Mouse (Mus musculus) heart, embryonic 13.5 days (tissue): ENCODE data around the gene Arpc5. TPM values are rescaled to one million over a fixed set of nuclear protein-coding genes. Genes with fewer than 3 reads are reported as not detected.
"Not testable (repeated sequence)": the region's sequence is repeated elsewhere in the genome, so short reads cannot be mapped to it uniquely, and the experiment has no call there.

Source experiments
- ATAC-seq: fragments of 200-750 bp; cut with Nextera tagmentation; 2 replicates; pipeline ENCODE4 v1.8.0; 2017; ENCODE audit warnings: moderate TSS enrichment; ENCODE audit not compliant: insufficient number of reproducible peaks, low FRiP score, low TSS enrichment; ENCODE audit errors: extremely low read depth
- H3K27ac ChIP-seq: fragments of 300-500 bp; sonication (generic); replicated peaks from 2 replicates; pipeline ENCODE4 v1.5.1; 2015; ENCODE audit warnings: moderate library complexity, mild to moderate bottlenecking, inconsistent platforms
- H3K27me3 ChIP-seq: fragments of 300-500 bp; sonication (generic); replicated peaks from 2 replicates; pipeline ENCODE4 v1.6.1; 2015; ENCODE audit warnings: mild to moderate bottlenecking, inconsistent platforms
- H3K36me3 ChIP-seq: fragments of 300-500 bp; sonication (generic); 2 replicates; pipeline ENCODE4 v1.6.1; 2015; ENCODE audit warnings: mild to moderate bottlenecking, inconsistent platforms
- H3K4me1 ChIP-seq: fragments of 300-500 bp; sonication (generic); 2 replicates; pipeline ENCODE4 v1.6.1; 2015; ENCODE audit warnings: inconsistent platforms
- H3K4me2 ChIP-seq: fragments of 300-500 bp; sonication (generic); 2 replicates; pipeline ENCODE4 v1.6.1; 2015; ENCODE audit warnings: inconsistent platforms, mild to moderate bottlenecking, moderate library complexity
- H3K4me3 ChIP-seq: fragments of 300-500 bp; sonication (generic); 2 replicates; pipeline ENCODE4 v1.5.1; 2015; ENCODE audit warnings: moderate library complexity, mild to moderate bottlenecking, inconsistent platforms
- H3K9ac ChIP-seq: fragments of 300-500 bp; sonication (generic); 2 replicates; pipeline ENCODE4 v1.6.1; 2015; ENCODE audit warnings: inconsistent platforms, mild to moderate bottlenecking, moderate library complexity
- H3K9me3 ChIP-seq: fragments of 300-500 bp; sonication (generic); 2 replicates; pipeline ENCODE4 v1.6.1; 2016; ENCODE audit warnings: inconsistent platforms
- WGBS: fragments of 180-500 bp; shearing (Covaris S2); methylation state at CpG from one replicate; pipeline ENCODE4 v1.1.7; 2015; ENCODE audit warnings: mixed read lengths; 5-methylcytosine and 5-hydroxymethylcytosine counted together
- polyA plus RNA-seq: library from polyadenylated mRNA; unstranded; fragments of >200 nt; fragmentation: Nextera tagmentation; extraction: Ambion mirVana; gene quantifications from 2 replicates; pipeline ENCODE4 v1.2.1, GENCODE M21; 2015

Gene Arpc5
- polyA plus RNA-seq, 1 experiment from 2014 or later, result 198 TPM

- H3K4me2 ChIP-seq, result peak overlapping the region; percentile 27; the same call in 1 of the 2 replicates
- WGBS, result 33% methylated on average over 15 of the region's 15 CpGs
Observed at GRCm38 (mm10) chr1:152743095-152743826, 23.1 kb upstream of the Arpc5 start.

GRCm38 (mm10) chr1:152746426-152746825 lies 19.9 kb upstream of the Arpc5 start:
- no peak overlapping the region for H3K27ac ChIP-seq
- ATAC-seq, result no peak
- WGBS, result 8% methylated on average over 5 of the region's 5 CpGs
- H3K4me3 ChIP-seq, result no peak overlapping the region
- no peak overlapping the region for H3K4me2 ChIP-seq
- H3K27me3 ChIP-seq, result no peaks in the 10 kb centered on the region
- H3K4me1 ChIP-seq, result peaks cover 19% of the 10 kb centered on the region
- H3K36me3 ChIP-seq, result no peaks in the 10 kb centered on the region
- H3K9ac ChIP-seq, result no peak overlapping the region
- H3K9me3 ChIP-seq, result no peaks in the 10 kb centered on the region

More at GRCm38 (mm10) chr1:152743095-152743826, 23.1 kb upstream of the Arpc5 start:
- Histone ChIP-seq H3K4me1 (peaks cover 26% of the 10 kb centered on the region), H3K4me3 (no peak overlapping the region), H3K27ac (no peak overlapping the region; the same call in 1 of the 2 replicates), H3K36me3 (no peaks in the 10 kb centered on the region), H3K27me3 (no peaks in the 10 kb centered on the region), H3K9me3 (no peaks in the 10 kb centered on the region), H3K9ac (no peak overlapping the region)
- ATAC-seq, result no peak

GRCm38 (mm10) chr1:152749276-152749675 lies 17.1 kb upstream of the Arpc5 start:
- H3K4me1 ChIP-seq, result peaks cover 10% of the 10 kb centered on the region
- no peak for ATAC-seq
- no peaks in the 10 kb centered on the region for H3K27me3 ChIP-seq
- no peaks in the 10 kb centered on the region for H3K9me3 ChIP-seq
- no peak overlapping the region for H3K27ac ChIP-seq
- H3K4me2 ChIP-seq, result no peak overlapping the region
- 63% methylated on average over 9 of the region's 9 CpGs for WGBS
- H3K36me3 ChIP-seq, result no peaks in the 10 kb centered on the region
- H3K9ac ChIP-seq, result no peak overlapping the region; the same call in 1 of the 2 replicates
- H3K4me3 ChIP-seq, result no peak overlapping the region

- H3K27me3 ChIP-seq, result no peaks in the 10 kb centered on the region
- H3K4me3 ChIP-seq, result no peak within 1 kb of the TSS
- H3K36me3 ChIP-seq, result no peaks in the 10 kb centered on the region
- H3K27ac ChIP-seq, result no peak within 1 kb of the TSS
- peaks cover 10% of the 10 kb centered on the region for H3K4me1 ChIP-seq
- 64% methylated on average over 13 of the region's 13 CpGs for WGBS
- H3K4me2 ChIP-seq, result no peak within 1 kb of the TSS
- no peak within 1 kb of the TSS for H3K9ac ChIP-seq
- ATAC-seq, result no peak
- no peaks in the 10 kb centered on the region for H3K9me3 ChIP-seq
Observed at GRCm38 (mm10) chr1:152750312-152750965, 15.9 kb upstream of the Arpc5 start, which contains the start of gene Apobec4. Gene Apobec4, plus strand, starts transcription at chr1:152750551.

- no peaks in the 10 kb centered on the region for H3K9me3 ChIP-seq
- no peak overlapping the region for H3K27ac ChIP-seq
- 65% methylated on average over 2 of the region's 2 CpGs for WGBS
- no peak overlapping the region for H3K4me2 ChIP-seq
- peaks cover 12% of the 10 kb centered on the region for H3K27me3 ChIP-seq
- no peaks in the 10 kb centered on the region for H3K36me3 ChIP-seq
- no peak overlapping the region for H3K4me3 ChIP-seq
- no peak for ATAC-seq
- no peak overlapping the region for H3K9ac ChIP-seq
- peaks cover 8% of the 10 kb centered on the region for H3K4me1 ChIP-seq
Observed at GRCm38 (mm10) chr1:152761791-152762190, 4.6 kb upstream of the Arpc5 start.

- peak overlapping the region; percentile 94 for H3K27ac ChIP-seq
- ATAC-seq, result peak; percentile 44
- peak overlapping the region; percentile 98 for H3K9ac ChIP-seq
- peaks cover 37% of the 10 kb centered on the region for H3K36me3 ChIP-seq
- under 1% methylated on average over 60 of the region's 60 CpGs for WGBS
- H3K9me3 ChIP-seq, result no peaks in the 10 kb centered on the region
- peak overlapping the region; percentile 90 for H3K4me3 ChIP-seq
- peak overlapping the region; percentile 91 for H3K4me2 ChIP-seq
- peaks cover 19% of the 10 kb centered on the region for H3K4me1 ChIP-seq
- H3K27me3 ChIP-seq, result peaks cover 12% of the 10 kb centered on the region
Observed at GRCm38 (mm10) chr1:152766804-152767748, 734 bp downstream of the Arpc5 start.

- Histone ChIP-seq H3K9me3 (no peaks in the 10 kb centered on the region), H3K27ac (no peak overlapping the region), H3K4me1 (peaks cover 19% of the 10 kb centered on the region), H3K36me3 (peaks cover 45% of the 10 kb centered on the region), H3K9ac (peak overlapping the region; percentile 98; the same call in 1 of the 2 replicates), H3K4me3 (peak overlapping the region; percentile 90), H3K4me2 (peak overlapping the region; percentile 91), H3K27me3 (peaks cover 12% of the 10 kb centered on the region)
- 7% methylated on average over 5 of the region's 5 CpGs for WGBS
- no peak for ATAC-seq
Observed at GRCm38 (mm10) chr1:152767749-152768488, 1.6 kb downstream of the Arpc5 start.

- ATAC-seq, result no peak
- WGBS, result 82% methylated on average over 9 of the region's 9 CpGs
- no peaks in the 10 kb centered on the region for H3K9me3 ChIP-seq
- H3K9ac ChIP-seq, result no peak overlapping the region
- H3K4me1 ChIP-seq, result peaks cover 10% of the 10 kb centered on the region
- no peak overlapping the region for H3K27ac ChIP-seq
- peaks cover 76% of the 10 kb centered on the region for H3K36me3 ChIP-seq
- no peak overlapping the region for H3K4me2 ChIP-seq
- H3K27me3 ChIP-seq, result no peaks in the 10 kb centered on the region
- no peak overlapping the region for H3K4me3 ChIP-seq
Observed at GRCm38 (mm10) chr1:152771016-152771415, 4.7 kb downstream of the Arpc5 start.

GRCm38 (mm10) chr1:152774601-152775000 lies 8.3 kb downstream of the Arpc5 start:
- not testable (repeated sequence) for H3K4me1 ChIP-seq, ATAC-seq

GRCm38 (mm10) chr1:152779071-152779737 lies 12.9 kb downstream of the Arpc5 start:
- Histone ChIP-seq H3K9me3 (no peaks in the 10 kb centered on the region), H3K9ac (no peak overlapping the region), H3K27me3 (no peaks in the 10 kb centered on the region), H3K4me2 (peak overlapping the region; percentile 23; the same call in 1 of the 2 replicates), H3K27ac (no peak overlapping the region), H3K4me3 (no peak overlapping the region), H3K36me3 (peaks cover 25% of the 10 kb centered on the region), H3K4me1 (peaks cover 6% of the 10 kb centered on the region; the same call in 1 of the 2 replicates)
- peak; percentile 61 for ATAC-seq
- 18% methylated on average over 10 of the region's 10 CpGs for WGBS

More at GRCm38 (mm10) chr1:152774601-152775000, 8.3 kb downstream of the Arpc5 start:
- not testable (repeated sequence) for H3K4me3 ChIP-seq, H3K9ac ChIP-seq, H3K4me2 ChIP-seq, H3K27ac ChIP-seq, H3K9me3 ChIP-seq, H3K27me3 ChIP-seq
- 94% methylated on average over 3 of the region's 3 CpGs for WGBS
- H3K36me3 ChIP-seq, result peaks cover 70% of the 10 kb centered on the region
